Mouse (Mus musculus): ENCODE data around the gene Gsn. TPM values are rescaled to one million over a fixed set of nuclear protein-coding genes. Genes with fewer than 3 reads are reported as not detected.

Gene Gsn
- polyA plus RNA-seq, 1 experiment from 2014 or later, result 76.4 TPM

GRCm38 (mm10) chr2:35329061-35329460, 72.9 kb downstream of the Gsn start:
- H3K27ac ChIP-seq (ENCODE audit: low read depth, low read length), result no peak overlapping the region
- peak overlapping the region; percentile 59; the same call in 1 of the 2 replicates for H3K4me2 ChIP-seq
- peaks cover 70% of the 10 kb centered on the region for H3K4me1 ChIP-seq (replicated peaks; ENCODE audit: control insufficient read depth, insufficient read depth, low read length)
- DNase-seq (ENCODE audit: low spot score) (no peak), ATAC-seq (replicated peaks; ENCODE audit: low FRiP score) (no peak)
- H3K9ac ChIP-seq (ENCODE audit: low read depth, low read length), result no peak overlapping the region
- 70% methylated on average over 2 of the region's 2 CpGs for whole genome bisulfite sequencing
- H3K36me3 ChIP-seq (ENCODE audit: control insufficient read depth, insufficient read depth, low read length), result 0 out of 2 replicates have a peak, but pooled peaks cover 2% of the 10 kb centered on the region
- H3K4me3 ChIP-seq (ENCODE audit: low read depth, low read length), result no peak overlapping the region
- no peaks in the 10 kb centered on the region for H3K27me3 ChIP-seq (replicated peaks; ENCODE audit: control insufficient read depth, insufficient read depth, low read length)
- no peaks in the 10 kb centered on the region for H3K9me3 ChIP-seq (ENCODE audit: control insufficient read depth, low read length)

- Histone ChIP-seq H3K36me3 (ENCODE audit: control insufficient read depth, insufficient read depth, low read length) (no peaks in the 10 kb centered on the region), H3K4me3 (ENCODE audit: low read depth, low read length) (no peak overlapping the region), H3K27me3 (replicated peaks; ENCODE audit: control insufficient read depth, insufficient read depth, low read length) (no peaks in the 10 kb centered on the region), H3K9me3 (ENCODE audit: control insufficient read depth, low read length) (no peaks in the 10 kb centered on the region), H3K27ac (ENCODE audit: low read depth, low read length) (no peak overlapping the region), H3K9ac (ENCODE audit: low read depth, low read length) (no peak overlapping the region), H3K4me2 (peak overlapping the region; percentile 12; the same call in 1 of the 2 replicates), H3K4me1 (replicated peaks; ENCODE audit: control insufficient read depth, insufficient read depth, low read length) (peaks cover 74% of the 10 kb centered on the region)
- DNase-seq (ENCODE audit: low spot score) (no peak), ATAC-seq (replicated peaks; ENCODE audit: low FRiP score) (no peak)
- whole genome bisulfite sequencing, result 77% methylated on average over 2 of the region's 2 CpGs
These were observed 75.0 kb downstream of the Gsn start for GRCm38 (mm10) chr2:35331205-35331604.

- H3K4me3 ChIP-seq (ENCODE audit: low read depth, low read length), result peak overlapping the region; percentile 83; the same call in 1 of the 2 replicates
These were observed 77.5 kb downstream of the Gsn start for GRCm38 (mm10) chr2:35333670-35334069.

GRCm38 (mm10) chr2:35335620-35336019, 79.4 kb downstream of the Gsn start:
- peaks cover 50% of the 10 kb centered on the region for H3K4me1 ChIP-seq (replicated peaks; ENCODE audit: control insufficient read depth, insufficient read depth, low read length)
- ATAC-seq (replicated peaks; ENCODE audit: low FRiP score) (no peak), DNase-seq (ENCODE audit: low spot score) (no peak)
- H3K9me3 ChIP-seq (ENCODE audit: control insufficient read depth, low read length), result no peaks in the 10 kb centered on the region
- WGBS, result 15% methylated on average over 7 of the region's 7 CpGs
- no peaks in the 10 kb centered on the region for H3K36me3 ChIP-seq (ENCODE audit: control insufficient read depth, insufficient read depth, low read length)
- H3K4me3 ChIP-seq (ENCODE audit: low read depth, low read length), result peak overlapping the region; percentile 83
- peak overlapping the region; percentile 92 for H3K9ac ChIP-seq (ENCODE audit: low read depth, low read length)
- H3K27me3 ChIP-seq (replicated peaks; ENCODE audit: control insufficient read depth, insufficient read depth, low read length), result no peaks in the 10 kb centered on the region
- peak overlapping the region; percentile 91 for H3K4me2 ChIP-seq
- peak overlapping the region; percentile 98 for H3K27ac ChIP-seq (ENCODE audit: low read depth, low read length)

More at GRCm38 (mm10) chr2:35333670-35334069, 77.5 kb downstream of the Gsn start:
- no peak overlapping the region for H3K27ac ChIP-seq (ENCODE audit: low read depth, low read length)
- no peak for DNase-seq (ENCODE audit: low spot score)
- no peak overlapping the region for H3K9ac ChIP-seq (ENCODE audit: low read depth, low read length)
- no peaks in the 10 kb centered on the region for H3K9me3 ChIP-seq (ENCODE audit: control insufficient read depth, low read length)
- no peaks in the 10 kb centered on the region for H3K36me3 ChIP-seq (ENCODE audit: control insufficient read depth, insufficient read depth, low read length)
- H3K4me1 ChIP-seq (replicated peaks; ENCODE audit: control insufficient read depth, insufficient read depth, low read length), result peaks cover 59% of the 10 kb centered on the region
- no peak for ATAC-seq (replicated peaks; ENCODE audit: low FRiP score)
- H3K4me2 ChIP-seq, result peak overlapping the region; percentile 91
- H3K27me3 ChIP-seq (replicated peaks; ENCODE audit: control insufficient read depth, insufficient read depth, low read length), result no peaks in the 10 kb centered on the region

GRCm38 (mm10) chr2:35336388-35337280, 80.5 kb downstream of the Gsn start, which contains the start of gene Stom:
Gene Stom, minus strand, starts transcription at chr2:35336976.
- Histone ChIP-seq H3K4me3 (ENCODE audit: low read depth, low read length) (peak within 1 kb of the TSS; percentile 83), H3K4me2 (peak within 1 kb of the TSS; percentile 91), H3K9me3 (ENCODE audit: control insufficient read depth, low read length) (no peaks in the 10 kb centered on the region), H3K27ac (ENCODE audit: low read depth, low read length) (peak within 1 kb of the TSS; percentile 98), H3K9ac (ENCODE audit: low read depth, low read length) (peak within 1 kb of the TSS; percentile 92), H3K36me3 (ENCODE audit: control insufficient read depth, insufficient read depth, low read length) (no peaks in the 10 kb centered on the region), H3K27me3 (replicated peaks; ENCODE audit: control insufficient read depth, insufficient read depth, low read length) (no peaks in the 10 kb centered on the region), H3K4me1 (replicated peaks; ENCODE audit: control insufficient read depth, insufficient read depth, low read length) (peaks cover 43% of the 10 kb centered on the region)
- WGBS, result under 1% methylated on average over 45 of the region's 45 CpGs
- DNase-seq (ENCODE audit: low spot score) (peak; percentile 99), ATAC-seq (replicated peaks; ENCODE audit: low FRiP score) (peak; percentile 96)

- Histone ChIP-seq H3K4me3 (ENCODE audit: low read depth, low read length) (peak overlapping the region; percentile 83), H3K9me3 (ENCODE audit: control insufficient read depth, low read length) (no peaks in the 10 kb centered on the region), H3K4me1 (replicated peaks; ENCODE audit: control insufficient read depth, insufficient read depth, low read length) (peaks cover 39% of the 10 kb centered on the region), H3K27me3 (replicated peaks; ENCODE audit: control insufficient read depth, insufficient read depth, low read length) (no peaks in the 10 kb centered on the region), H3K36me3 (ENCODE audit: control insufficient read depth, insufficient read depth, low read length) (no peaks in the 10 kb centered on the region), H3K9ac (ENCODE audit: low read depth, low read length) (peak overlapping the region; percentile 92), H3K4me2 (peak overlapping the region; percentile 91), H3K27ac (ENCODE audit: low read depth, low read length) (peak overlapping the region; percentile 98)
- 61% methylated on average over 10 of the region's 10 CpGs for WGBS
- DNase-seq (ENCODE audit: low spot score), result no peak
- ATAC-seq (replicated peaks; ENCODE audit: low FRiP score), result no peak
These were observed 81.2 kb downstream of the Gsn start for GRCm38 (mm10) chr2:35337419-35337818.

- H3K27me3 ChIP-seq (replicated peaks; ENCODE audit: control insufficient read depth, insufficient read depth, low read length), result no peaks in the 10 kb centered on the region
- no peaks in the 10 kb centered on the region for H3K9me3 ChIP-seq (ENCODE audit: control insufficient read depth, low read length)
- no peak overlapping the region for H3K9ac ChIP-seq (ENCODE audit: low read depth, low read length)
- H3K4me2 ChIP-seq, result no peak overlapping the region
- no peak for DNase-seq (ENCODE audit: low spot score)
- H3K36me3 ChIP-seq (ENCODE audit: control insufficient read depth, insufficient read depth, low read length), result no peaks in the 10 kb centered on the region
- 58% methylated on average over 1 of the region's 1 CpGs for WGBS
- H3K4me3 ChIP-seq (ENCODE audit: low read depth, low read length), result no peak overlapping the region
- ATAC-seq (replicated peaks; ENCODE audit: low FRiP score), result no peak
- no peak overlapping the region for H3K27ac ChIP-seq (ENCODE audit: low read depth, low read length)
- H3K4me1 ChIP-seq (replicated peaks; ENCODE audit: control insufficient read depth, insufficient read depth, low read length), result peaks cover 33% of the 10 kb centered on the region
These were observed 81.9 kb downstream of the Gsn start for GRCm38 (mm10) chr2:35338036-35338435.

GRCm38 (mm10) chr2:35338707-35339106, 82.5 kb downstream of the Gsn start:
- no peak overlapping the region for H3K9ac ChIP-seq (ENCODE audit: low read depth, low read length)
- no peak overlapping the region for H3K27ac ChIP-seq (ENCODE audit: low read depth, low read length)
- H3K27me3 ChIP-seq (replicated peaks; ENCODE audit: control insufficient read depth, insufficient read depth, low read length), result no peaks in the 10 kb centered on the region
- ATAC-seq (replicated peaks; ENCODE audit: low FRiP score) (no peak), DNase-seq (ENCODE audit: low spot score) (no peak)
- WGBS, result 76% methylated on average over 6 of the region's 6 CpGs
- no peaks in the 10 kb centered on the region for H3K36me3 ChIP-seq (ENCODE audit: control insufficient read depth, insufficient read depth, low read length)
- H3K9me3 ChIP-seq (ENCODE audit: control insufficient read depth, low read length), result no peaks in the 10 kb centered on the region
- peaks cover 28% of the 10 kb centered on the region for H3K4me1 ChIP-seq (replicated peaks; ENCODE audit: control insufficient read depth, insufficient read depth, low read length)
- H3K4me2 ChIP-seq, result no peak overlapping the region
- H3K4me3 ChIP-seq (ENCODE audit: low read depth, low read length), result no peak overlapping the region

GRCm38 (mm10) chr2:35342605-35343004, 86.4 kb downstream of the Gsn start:
- H3K9ac ChIP-seq (ENCODE audit: low read depth, low read length), result no peak overlapping the region
- H3K4me3 ChIP-seq (ENCODE audit: low read depth, low read length), result no peak overlapping the region
- ATAC-seq (replicated peaks; ENCODE audit: low FRiP score) (no peak), DNase-seq (ENCODE audit: low spot score) (no peak)
- H3K27ac ChIP-seq (ENCODE audit: low read depth, low read length), result no peak overlapping the region
- H3K27me3 ChIP-seq (replicated peaks; ENCODE audit: control insufficient read depth, insufficient read depth, low read length), result no peaks in the 10 kb centered on the region
- peaks cover 1% of the 10 kb centered on the region for H3K4me1 ChIP-seq (replicated peaks; ENCODE audit: control insufficient read depth, insufficient read depth, low read length)
- H3K4me2 ChIP-seq, result no peak overlapping the region
- H3K36me3 ChIP-seq (ENCODE audit: control insufficient read depth, insufficient read depth, low read length), result no peaks in the 10 kb centered on the region
- H3K9me3 ChIP-seq (ENCODE audit: control insufficient read depth, low read length), result no peaks in the 10 kb centered on the region
- 64% methylated on average over 3 of the region's 3 CpGs for WGBS
